Mouse (Mus musculus) ES-E14 (cell line): ENCODE measurements around the gene Tmem101. TPM values are rescaled to one million over a fixed set of nuclear protein-coding genes. Genes with fewer than 3 reads are reported as not detected.
"Not testable (repeated sequence)": the region's sequence is repeated elsewhere in the genome, so short reads cannot be mapped to it uniquely, and the experiment has no call there.

Experiments used
- DNase-seq: peaks from one replicate; pipeline ENCODE4 v3.0.0-alpha.2; 2013; ENCODE audit warnings: low read depth, low spot score
- H3K27ac ChIP-seq: 2 replicates; pipeline ENCODE4 v1.5.1; 2012; ENCODE audit warnings: low read depth, mild to moderate bottlenecking, low read length, moderate library complexity, mixed read lengths; ENCODE audit not compliant: poor library complexity, insufficient read depth, severe bottlenecking
- H3K36me3 ChIP-seq: 2 replicates; pipeline ENCODE4 v1.6.1; 2012; ENCODE audit warnings: mild to moderate bottlenecking, low read length, moderate library complexity, mixed read lengths; ENCODE audit not compliant: control insufficient read depth, poor library complexity, insufficient read depth, severe bottlenecking
- H3K4me1 ChIP-seq, 2 experiments: fragments of 150-350 bp in 1 of 2; sonication (generic) in 1 of 2; 2 replicates each; pipeline ENCODE4 v1.6.1; 2012; ENCODE audit warnings: low read length in 2 of 2, mild to moderate bottlenecking in 1 of 2, mixed read lengths in 1 of 2; ENCODE audit not compliant: control insufficient read depth in 2 of 2, insufficient read depth in 2 of 2, poor library complexity in 1 of 2
- H3K4me3 ChIP-seq, 2 experiments: fragments of 150-350 bp in 1 of 2; sonication (generic) in 1 of 2; 2 replicates each; pipeline ENCODE4 v1.5.1; 2012; ENCODE audit warnings: low read length in 2 of 2, low read depth in 1 of 2, mild to moderate bottlenecking in 1 of 2, mixed read lengths in 1 of 2; ENCODE audit not compliant: insufficient read depth in 1 of 2, poor library complexity in 1 of 2, severe bottlenecking in 1 of 2
- H3K9ac ChIP-seq: 2 replicates; pipeline ENCODE4 v1.6.1; 2012; ENCODE audit warnings: low read depth, mild to moderate bottlenecking, low read length, mixed read lengths; ENCODE audit not compliant: poor library complexity, insufficient read depth, severe bottlenecking
- H3K9me3 ChIP-seq: fragments of 150-350 bp; sonication (generic); 2 replicates; pipeline ENCODE4 v1.6.1; 2012; ENCODE audit warnings: low read depth, mild to moderate bottlenecking, low read length; ENCODE audit not compliant: control insufficient read depth, insufficient read depth
- CHD2 ChIP-seq: IDR thresholded peaks from 2 replicates; pipeline ENCODE4 v1.6.1; 2014; ENCODE audit warnings: mild to moderate bottlenecking, low read depth, low read length, inconsistent platforms
- HCFC1 ChIP-seq: IDR thresholded peaks from 2 replicates; pipeline ENCODE4 v1.6.1; 2012; ENCODE audit warnings: low read length, inconsistent platforms, borderline replicate concordance; ENCODE audit not compliant: insufficient read depth
- MAFK ChIP-seq: IDR thresholded peaks from 2 replicates; pipeline ENCODE4 v1.6.1; 2014; ENCODE audit warnings: mild to moderate bottlenecking, low read depth, low read length, inconsistent platforms; ENCODE audit not compliant: insufficient read depth
- ZC3H11A ChIP-seq: IDR thresholded peaks from 2 replicates; pipeline ENCODE4 v1.6.1; 2012; ENCODE audit warnings: low read depth, mild to moderate bottlenecking, inconsistent platforms, low read length, borderline replicate concordance
- ZNF384 ChIP-seq: IDR thresholded peaks from 2 replicates; pipeline ENCODE4 v1.6.1; 2012; ENCODE audit warnings: low read depth, low read length, inconsistent platforms
- in situ Hi-C, 2 experiments: fragments of 600-800 bp; cut with MboI; formaldehyde crosslinking; loops; one replicate each; pipeline ENCODE4 v1.15.1; 2025; ENCODE audit warnings: low sequenced_read_pairs in 2 of 2, inconsistent platforms in 1 of 2; ENCODE audit not compliant: unreplicated experiment in 2 of 2
- total RNA-seq: library from RNA; depleted of rRNA; stranded (reverse); fragments of 300-350 nt; gene quantifications from 2 replicates; pipeline ENCODE4 v1.2.3, GENCODE M21; 2012

Gene Tmem101
- total RNA-seq, 1 experiment: 75.3 TPM

GRCm38 (mm10) chr11:102159781-102160180 lies 3.6 kb upstream of the Tmem101 start:
- H3K27ac ChIP-seq: no peak overlapping the region
- TF ChIP-seq HCFC1 (no peak), MAFK (no peak), CHD2 (no peak), ZC3H11A (no peak), ZNF384 (no peak)
- H3K36me3 ChIP-seq: peaks cover 19% of the 10 kb centered on the region
- no peak overlapping the region for H3K9ac ChIP-seq
- DNase-seq: no peak
- H3K4me1 ChIP-seq: no peaks in the 10 kb centered on the region; a peak in 1 of 4 replicates
- H3K9me3 ChIP-seq: no peaks in the 10 kb centered on the region
- in situ Hi-C loops: no loop called here
- no peak overlapping the region for H3K4me3 ChIP-seq

- DNase-seq, in situ Hi-C loops: not testable (repeated sequence)
Observed at GRCm38 (mm10) chr11:102158024-102158423, 1.8 kb upstream of the Tmem101 start.

GRCm38 (mm10) chr11:102156786-102157089 lies 534 bp upstream of the Tmem101 start:
- no peak for DNase-seq
- in situ Hi-C loops: no loop called here
- H3K27ac ChIP-seq: no peak overlapping the region
- H3K9me3 ChIP-seq: no peaks in the 10 kb centered on the region
- no peak overlapping the region for H3K9ac ChIP-seq
- peaks cover 12% of the 10 kb centered on the region for H3K36me3 ChIP-seq
- no peak for TF ChIP-seq CHD2
- TF ChIP-seq ZNF384: no peak
- TF ChIP-seq ZC3H11A: no peak
- no peak for TF ChIP-seq MAFK
- no peak for TF ChIP-seq HCFC1
- H3K4me1 ChIP-seq: no peaks in the 10 kb centered on the region; a peak in 1 of 4 replicates
- H3K4me3 ChIP-seq: peak overlapping the region in 1 of 2 experiments; percentile 71; a peak in 1 of 4 replicates

More at GRCm38 (mm10) chr11:102158024-102158423, 1.8 kb upstream of the Tmem101 start:
- H3K9ac ChIP-seq, H3K9me3 ChIP-seq, H3K27ac ChIP-seq, H3K4me3 ChIP-seq, H3K4me1 ChIP-seq: not testable (repeated sequence)
- H3K36me3 ChIP-seq: peaks cover 14% of the 10 kb centered on the region

- in situ Hi-C loops: no loop called here
- peak overlapping the region; percentile 11 to 42; a peak in 2 of 4 replicates for H3K4me3 ChIP-seq
- peaks cover 2 to 8% of the 10 kb centered on the region in 2 experiments; a peak in 3 of 4 replicates for H3K4me1 ChIP-seq
- H3K36me3 ChIP-seq: peaks cover under 1% of the 10 kb centered on the region; the same call in 1 of the 2 replicates
- no peak for DNase-seq
- no peaks in the 10 kb centered on the region for H3K9me3 ChIP-seq
- TF ChIP-seq ZC3H11A: no peak
- no peak for TF ChIP-seq MAFK
- no peak for TF ChIP-seq ZNF384
- no peak for TF ChIP-seq HCFC1
- TF ChIP-seq CHD2: no peak
- no peak overlapping the region for H3K27ac ChIP-seq
- peak overlapping the region; percentile 19; the same call in 1 of the 2 replicates for H3K9ac ChIP-seq
Observed at GRCm38 (mm10) chr11:102147213-102147989, 8.8 kb downstream of the Tmem101 start.

GRCm38 (mm10) chr11:102146531-102146930 lies 9.7 kb downstream of the Tmem101 start:
- in situ Hi-C loops: no loop called here
- peaks cover 2 to 8% of the 10 kb centered on the region in 2 experiments; a peak in 3 of 4 replicates for H3K4me1 ChIP-seq
- peak overlapping the region; percentile 42 to 61 for H3K4me3 ChIP-seq
- no peaks in the 10 kb centered on the region for H3K9me3 ChIP-seq
- H3K9ac ChIP-seq: peak overlapping the region; percentile 8; the same call in 1 of the 2 replicates
- no peak for DNase-seq
- TF ChIP-seq HCFC1 (no peak), MAFK (no peak), CHD2 (no peak), ZNF384 (no peak), ZC3H11A (no peak)
- no peak overlapping the region for H3K27ac ChIP-seq
- no peaks in the 10 kb centered on the region for H3K36me3 ChIP-seq
